In the genomic region with DNA sequence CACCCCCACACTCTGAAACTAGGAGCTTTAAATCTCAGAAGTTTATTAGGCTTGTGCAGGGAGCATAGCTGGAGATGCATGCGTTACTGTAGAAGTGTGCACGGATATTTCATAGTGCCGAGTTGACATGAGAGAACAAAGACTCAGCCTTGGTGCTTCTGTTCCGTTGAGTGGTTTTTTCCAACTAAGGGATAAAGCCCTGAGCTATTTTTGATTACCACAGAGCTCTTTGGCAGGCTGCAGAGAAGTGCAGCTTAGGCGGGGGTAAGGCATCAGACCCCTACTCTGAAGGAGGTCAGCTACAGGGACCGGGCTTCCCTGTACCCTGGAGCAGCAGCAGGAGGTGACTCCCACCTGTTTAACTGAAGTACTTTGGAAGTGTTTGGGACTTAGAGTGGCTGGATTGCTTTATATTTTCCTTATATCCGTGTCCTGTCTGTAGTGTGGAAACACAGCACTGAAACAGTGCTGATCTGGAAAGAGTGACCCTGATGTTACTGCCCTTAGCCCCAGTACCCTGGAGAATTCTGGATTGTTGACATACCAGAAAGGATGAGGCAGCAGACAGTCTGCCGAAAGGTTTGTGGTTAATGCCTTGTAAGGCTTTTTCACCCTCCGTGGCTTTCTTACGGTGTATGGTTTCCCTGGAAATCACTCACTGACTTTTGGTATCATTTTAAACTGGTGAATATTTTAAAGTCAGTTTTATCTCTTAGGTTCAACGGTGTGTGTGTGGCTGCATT, we compare ENCODE assay signal across 10 mouse cellular contexts. TPM values are rescaled to one million over a fixed set of nuclear protein-coding genes. Genes with fewer than 3 reads are reported as not detected.
A peak's percentile ranks its signal among the peaks of the same experiment; 100 is the strongest.
DNase-seq lines count a peak whose midpoint lies in the region; ATAC-seq lines count a peak whose summit lies in the region.
"Had no signal": no experiment of that assay in that cellular context is flagged by ENCODE, and none has a peak within 500 bp of the region (broad histone marks: within the 10 kb centered on the region; RNA-seq: fewer than 3 reads in every experiment).

No protein-coding gene starts in this region.

- H3K4me1 ChIP-seq in kidney, embryonic 15.5 days, result peaks cover 21% of the 10 kb centered on the region
- 0 out of 2 replicates have a peak, but pooled peaks cover 3% of the 10 kb centered on the region for H3K4me1 ChIP-seq in kidney, embryonic 14.5 days (ENCODE audit: control insufficient read depth, insufficient read depth, low read length)
- H3K4me1 ChIP-seq in heart, embryonic 16.5 days (ENCODE audit: control insufficient read depth, insufficient read depth, low read length), result peaks cover 13% of the 10 kb centered on the region
- H3K4me1 ChIP-seq in forebrain, embryonic 11.5 days (replicated peaks; ENCODE audit: control insufficient read depth, insufficient read depth, low read length), result no peaks in the 10 kb centered on the region

- no peak overlapping the region for H3K9ac ChIP-seq in kidney, embryonic 15.5 days
- no peak overlapping the region for H3K9ac ChIP-seq in kidney, embryonic 14.5 days (ENCODE audit: low read depth, low read length)
- peak overlapping the region; percentile 91 for H3K9ac ChIP-seq in heart, embryonic 16.5 days (ENCODE audit: low read length)
- no peak overlapping the region for H3K9ac ChIP-seq in forebrain, embryonic 11.5 days (ENCODE audit: low read length)
- H3K9ac ChIP-seq: limb, embryonic 12.5 days; neural tube, embryonic 15.5 days had no signal

- H3K9me3 ChIP-seq in kidney, embryonic 15.5 days (replicated peaks), result no peaks in the 10 kb centered on the region
- no peaks in the 10 kb centered on the region for H3K9me3 ChIP-seq in kidney, embryonic 14.5 days (ENCODE audit: control insufficient read depth, low read length)
- H3K9me3 ChIP-seq in heart, embryonic 16.5 days (replicated peaks; ENCODE audit: control insufficient read depth, low read length), result no peaks in the 10 kb centered on the region
- no peaks in the 10 kb centered on the region for H3K9me3 ChIP-seq in forebrain, embryonic 11.5 days (ENCODE audit: control insufficient read depth, low read length)
- H3K9me3 ChIP-seq: limb, embryonic 12.5 days; neural tube, embryonic 15.5 days had no signal

- no peak overlapping the region for H3K27ac ChIP-seq in kidney, embryonic 15.5 days
- no peak overlapping the region for H3K27ac ChIP-seq in kidney, embryonic 14.5 days (ENCODE audit: low read depth, low read length)
- H3K27ac ChIP-seq in heart, embryonic 16.5 days (ENCODE audit: low read length), result peak overlapping the region; percentile 92
- no peak overlapping the region for H3K27ac ChIP-seq in forebrain, embryonic 11.5 days (ENCODE audit: low read depth, low read length)
- H3K27ac ChIP-seq: limb, embryonic 12.5 days; neural tube, embryonic 15.5 days had no signal

- H3K4me2 ChIP-seq in kidney, embryonic 15.5 days, result peak overlapping the region; percentile 27; the same call in 1 of the 2 replicates
- no peak overlapping the region for H3K4me2 ChIP-seq in kidney, embryonic 14.5 days (replicated peaks; ENCODE audit: low read depth, low read length)
- peak overlapping the region; percentile 84 for H3K4me2 ChIP-seq in heart, embryonic 16.5 days (ENCODE audit: low read depth, low read length)
- no peak overlapping the region for H3K4me2 ChIP-seq in forebrain, embryonic 11.5 days (ENCODE audit: low read depth, low read length, severe bottlenecking)
- H3K4me2 ChIP-seq: limb, embryonic 12.5 days; neural tube, embryonic 15.5 days had no signal

- no peaks in the 10 kb centered on the region for H3K36me3 ChIP-seq in kidney, embryonic 15.5 days
- no peaks in the 10 kb centered on the region for H3K36me3 ChIP-seq in kidney, embryonic 14.5 days (ENCODE audit: control insufficient read depth, insufficient read depth, low read length)
- no peaks in the 10 kb centered on the region for H3K36me3 ChIP-seq in heart, embryonic 16.5 days (ENCODE audit: control insufficient read depth, insufficient read depth)
- H3K36me3 ChIP-seq in forebrain, embryonic 11.5 days (ENCODE audit: control insufficient read depth, insufficient read depth, low read length), result no peaks in the 10 kb centered on the region
- H3K36me3 ChIP-seq: limb, embryonic 12.5 days; neural tube, embryonic 15.5 days had no signal

- H3K4me3 ChIP-seq in kidney, embryonic 15.5 days (replicated peaks), result no peak overlapping the region
- H3K4me3 ChIP-seq in kidney, embryonic 14.5 days (ENCODE audit: low read length), result no peak overlapping the region
- H3K4me3 ChIP-seq in heart, embryonic 16.5 days (ENCODE audit: low read length), result peak overlapping the region; percentile 88
- H3K4me3 ChIP-seq in forebrain, embryonic 11.5 days (ENCODE audit: low read depth, low read length), result no peak overlapping the region
- H3K4me3 ChIP-seq: limb, embryonic 12.5 days; neural tube, embryonic 15.5 days had no signal

- DNase-seq in 3T3-L1 (ENCODE audit: low read depth, low spot score), result peak; percentile 84
- DNase-seq in NIH3T3 (ENCODE audit: low read depth), result peak; percentile 49
- no peak for DNase-seq in left cerebral cortex, postnatal 10 days (ENCODE audit: extremely low spot score in 1 of 2, low spot score in 2 of 2)
- DNase-seq in forebrain, embryonic 11.5 days (ENCODE audit: low spot score), result no peak
- no peak for DNase-seq in thymus, postnatal 36 days

- ATAC-seq in kidney, embryonic 15.5 days (replicated peaks; ENCODE audit: low FRiP score), result no peak
- ATAC-seq in kidney, embryonic 14.5 days (ENCODE audit: low FRiP score, low TSS enrichment), result no peak
- peak; percentile 52 for ATAC-seq in heart, embryonic 16.5 days (replicated peaks; ENCODE audit: extremely low read depth, insufficient read depth, low FRiP score)
- ATAC-seq in forebrain, embryonic 11.5 days (replicated peaks; ENCODE audit: low FRiP score), result no peak

- WGBS in kidney, embryonic 15.5 days, result 16% methylated on average over 11 of the region's 11 CpGs
- WGBS in kidney, embryonic 14.5 days, result 16% methylated on average over 11 of the region's 11 CpGs
- WGBS in heart, embryonic 16.5 days, result 13% methylated on average over 11 of the region's 11 CpGs
- 30% methylated on average over 11 of the region's 11 CpGs for WGBS in forebrain, embryonic 11.5 days

- H3K27me3 ChIP-seq in kidney, embryonic 15.5 days, result peaks cover 29% of the 10 kb centered on the region
- H3K27me3 ChIP-seq in kidney, embryonic 14.5 days (ENCODE audit: control insufficient read depth, insufficient read depth, low read length), result peaks cover 17% of the 10 kb centered on the region; the same call in 1 of the 2 replicates
- H3K27me3 ChIP-seq in heart, embryonic 16.5 days (ENCODE audit: control insufficient read depth, insufficient read depth, low read length), result 0 out of 2 replicates have a peak, but pooled peaks cover 2% of the 10 kb centered on the region
- H3K27me3 ChIP-seq in forebrain, embryonic 11.5 days (ENCODE audit: control insufficient read depth, insufficient read depth, low read length), result peaks cover 13% of the 10 kb centered on the region

- intact Hi-C loops in left cerebral cortex, postnatal 10 days (cut with DNase I), result no loop called here

RNA-seq across cellular contexts. Expression of gene Pkp2, which starts 2.7 kb away (rescaled TPM):
- polyA plus RNA-seq in kidney, embryonic 15.5 days (2015; fragmentation: Nextera tagmentation; extraction: Ambion mirVana), result 10.1 and 11.0 TPM in 2 replicates
- polyA plus RNA-seq in kidney, embryonic 14.5 days (2014; fragmentation: Nextera tagmentation; extraction: Ambion mirVana), result 6.2 and 10.1 TPM in 2 replicates
- polyA plus RNA-seq in heart, embryonic 16.5 days (2015; fragmentation: Nextera tagmentation; extraction: Ambion mirVana), result 116 and 117 TPM in 2 replicates
- total RNA-seq in left cerebral cortex, postnatal 10 days (2021), result 1 to 10 TPM; 1.9 to 3.5 TPM
- 4.0 and 4.4 TPM in 2 replicates for polyA plus RNA-seq in forebrain, embryonic 11.5 days (2014; fragmentation: Nextera tagmentation; extraction: Ambion mirVana)

Comparison
In these comparisons a context has a peak if more than half of its experiments do, and no peak if none do; other contexts are left out.
1. H3K4me2 ChIP-seq: peak in kidney, embryonic 15.5 days (single experiment) and heart, embryonic 16.5 days (single experiment); none in kidney, embryonic 14.5 days (single experiment) and forebrain, embryonic 11.5 days (single experiment).
2. DNase-seq: peak in 3T3-L1 (single experiment) and NIH3T3 (single experiment); none in left cerebral cortex, postnatal 10 days (0 of 2), forebrain, embryonic 11.5 days (single experiment) and thymus, postnatal 36 days (0 of 2).